Mouse (Mus musculus) olfactory bulb, adult 2 months (tissue): ENCODE data around the gene Olfr348.

Source experiments
- CTCF ChIP-seq: fragments of 200-500 bp; IDR thresholded peaks from 2 replicates; pipeline ENCODE4 v1.5.1; 2012; ENCODE audit warnings: low read depth, mild to moderate bottlenecking, low read length, moderate library complexity; ENCODE audit not compliant: insufficient read depth
- POLR2A ChIP-seq: fragments of 200-500 bp; IDR thresholded peaks from 2 replicates; pipeline ENCODE4 v1.6.1; 2012; ENCODE audit warnings: mild to moderate bottlenecking, low read depth, low read length, moderate library complexity; ENCODE audit not compliant: insufficient read depth

GRCm38 (mm10) chr2:36783976-36784375, at the start of gene Olfr348:
- TF ChIP-seq CTCF = no peak
- no peak for TF ChIP-seq POLR2A
